Mouse (Mus musculus) heart, postnatal 0 days (tissue): ENCODE results near the gene Tbata. TPM values are rescaled to one million over a fixed set of nuclear protein-coding genes. Genes with fewer than 3 reads are reported as not detected.

ENCODE experiments used
- ATAC-seq: fragments of 200-750 bp; cut with Nextera tagmentation; 2 replicates; pipeline ENCODE4 v1.8.0; 2017; ENCODE audit warnings: low read depth, moderate number of reproducible peaks, moderate library complexity; ENCODE audit not compliant: insufficient read depth
- DNase-seq: peaks from one replicate; pipeline ENCODE4 v3.0.0-alpha.2; 2016; ENCODE audit warnings: low spot score
- H3K27ac ChIP-seq: fragments of 300-500 bp; sonication (generic); 2 replicates; pipeline ENCODE4 v1.5.1; 2014; ENCODE audit warnings: low read depth, mild to moderate bottlenecking
- H3K27me3 ChIP-seq: fragments of 300-500 bp; sonication (generic); 2 replicates; pipeline ENCODE4 v1.6.1; 2014; ENCODE audit warnings: low read length, mixed read lengths; ENCODE audit not compliant: control insufficient read depth, insufficient read depth
- H3K36me3 ChIP-seq: fragments of 300-500 bp; sonication (generic); replicated peaks from 2 replicates; pipeline ENCODE4 v1.6.1; 2014; ENCODE audit warnings: low read length, mixed read lengths; ENCODE audit not compliant: control insufficient read depth, insufficient read depth
- H3K4me1 ChIP-seq: fragments of 300-500 bp; sonication (generic); 2 replicates; pipeline ENCODE4 v1.6.1; 2014; ENCODE audit warnings: antibody characterized with exemption; ENCODE audit not compliant: control insufficient read depth, insufficient read depth
- H3K4me2 ChIP-seq: fragments of 300-500 bp; sonication (generic); 2 replicates; pipeline ENCODE4 v1.6.1; 2014; ENCODE audit warnings: low read depth, mild to moderate bottlenecking, low read length, moderate library complexity
- H3K4me3 ChIP-seq: fragments of 300-500 bp; sonication (generic); 2 replicates; pipeline ENCODE4 v1.5.1; 2014; ENCODE audit warnings: low read depth, low read length
- H3K9ac ChIP-seq: fragments of 300-500 bp; sonication (generic); replicated peaks from 2 replicates; pipeline ENCODE4 v1.6.1; 2014; ENCODE audit warnings: low read depth, low read length, mixed read lengths
- H3K9me3 ChIP-seq: fragments of 300-500 bp; sonication (generic); replicated peaks from 2 replicates; pipeline ENCODE4 v1.6.1; 2016; ENCODE audit warnings: low read length; ENCODE audit not compliant: control insufficient read depth
- CTCF ChIP-seq: IDR thresholded peaks from 2 replicates; pipeline ENCODE4 v1.5.1; 2016; ENCODE audit warnings: antibody characterized with exemption, control low read depth, low read depth
- EP300 ChIP-seq: IDR thresholded peaks from 2 replicates; pipeline ENCODE4 v1.6.1; 2016; ENCODE audit warnings: antibody characterized with exemption, low read depth
- WGBS: fragments of 180-500 bp; shearing (Covaris S2); extraction: QIAGEN DNeasy Blood & Tissue Kit; methylation state at CpG from one replicate; pipeline ENCODE4 v1.1.7; 2014; 5-methylcytosine and 5-hydroxymethylcytosine counted together
- polyA plus RNA-seq: library from polyadenylated mRNA; unstranded; fragments of >200 nt; fragmentation: Nextera tagmentation; extraction: Ambion mirVana; gene quantifications from 2 replicates; pipeline ENCODE4 v1.2.1, GENCODE M21; 2015
- total RNA-seq: library from RNA; depleted of rRNA; stranded (reverse); fragments of >200 nt; gene quantifications from 2 replicates; pipeline ENCODE4 v1.2.3, GENCODE M21; 2014; ENCODE audit warnings: low replicate concordance

Tbata gene
- total and polyA plus RNA-seq, 2 experiments from 2014 or later: 0.36 TPM; not detected in 1

DNA sequence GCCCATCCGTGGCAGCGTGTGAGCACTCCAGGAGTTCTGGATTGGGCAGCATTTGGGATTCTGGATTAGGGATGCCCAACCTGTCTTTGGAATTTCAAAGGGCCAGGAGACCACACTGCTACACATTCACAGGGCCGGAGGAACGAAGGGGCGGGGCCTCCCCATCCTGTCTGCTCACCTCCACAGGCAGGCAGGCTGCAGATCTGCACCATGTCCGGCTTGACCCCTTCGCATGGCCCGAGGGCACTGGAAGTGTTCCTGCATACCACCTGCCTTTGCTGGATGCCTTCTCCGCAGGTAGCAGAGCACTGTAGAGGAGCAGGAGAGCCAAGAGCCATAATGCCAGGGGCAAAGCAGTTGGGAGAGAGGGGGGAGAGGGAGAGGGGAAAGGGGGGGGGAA lies 29.2 kb downstream of the Tbata start:
- no peak for ATAC-seq
- H3K4me3 ChIP-seq: no peak overlapping the region
- 63% methylated on average over 9 of the region's 9 CpGs for WGBS

GRCm38 (mm10) chr10:61201596-61202318 lies 30.0 kb downstream of the Tbata start:
- Histone ChIP-seq H3K27ac (no peak overlapping the region), H3K9ac (no peak overlapping the region), H3K4me3 (no peak overlapping the region), H3K27me3 (no peaks in the 10 kb centered on the region), H3K4me2 (no peak overlapping the region), H3K9me3 (no peaks in the 10 kb centered on the region), H3K4me1 (no peaks in the 10 kb centered on the region), H3K36me3 (no peaks in the 10 kb centered on the region)
- ATAC-seq (no peak), DNase-seq (no peak)
- WGBS: 59% methylated on average over 12 of the region's 12 CpGs
- no peak for TF ChIP-seq EP300
- TF ChIP-seq CTCF: no peak

More for the DNA sequence above, 29.2 kb downstream of the Tbata start:
- Histone ChIP-seq H3K27me3 (no peaks in the 10 kb centered on the region), H3K9ac (no peak overlapping the region), H3K36me3 (no peaks in the 10 kb centered on the region), H3K4me1 (no peaks in the 10 kb centered on the region), H3K9me3 (no peaks in the 10 kb centered on the region), H3K4me2 (no peak overlapping the region), H3K27ac (no peak overlapping the region)
- no peak for DNase-seq
- TF ChIP-seq CTCF: no peak
- TF ChIP-seq EP300: no peak

- Histone ChIP-seq H3K9ac (no peak overlapping the region), H3K4me1 (no peaks in the 10 kb centered on the region), H3K4me3 (no peak overlapping the region), H3K27ac (no peak overlapping the region), H3K36me3 (no peaks in the 10 kb centered on the region), H3K9me3 (no peaks in the 10 kb centered on the region), H3K27me3 (no peaks in the 10 kb centered on the region), H3K4me2 (no peak overlapping the region)
- TF ChIP-seq EP300 (no peak), CTCF (no peak)
- ATAC-seq (no peak), DNase-seq (no peak)
- 54% methylated on average over 3 of the region's 3 CpGs for WGBS
Measured at GRCm38 (mm10) chr10:61203930-61204329, 32.2 kb downstream of the Tbata start.

DNA sequence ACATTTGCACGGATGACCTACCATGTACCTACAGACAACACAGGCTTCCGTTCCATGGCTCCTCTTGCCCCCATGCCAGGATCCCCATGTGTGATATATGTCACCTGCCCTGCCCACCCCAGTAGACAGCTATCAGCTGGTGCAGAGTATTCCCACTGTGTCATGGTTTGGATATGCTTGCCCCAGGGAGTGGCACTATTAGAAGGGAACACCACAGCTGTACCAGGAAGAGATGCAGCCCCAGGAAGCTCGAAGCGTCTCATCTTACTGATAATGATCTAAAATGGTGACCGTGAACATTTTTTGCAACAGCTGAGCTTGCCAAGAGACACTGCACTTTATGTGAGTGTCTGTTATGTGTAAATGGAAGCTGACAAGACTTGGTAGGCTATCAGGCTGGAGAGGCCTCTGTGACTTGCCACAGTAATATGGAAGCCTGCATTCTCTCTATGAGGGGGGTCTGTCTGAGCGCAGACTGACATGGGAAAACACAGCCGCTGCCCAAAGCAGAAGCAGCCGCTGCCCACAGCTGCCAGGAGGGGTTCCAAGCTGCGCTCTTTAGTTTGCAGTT lies 36.4 kb downstream of the Tbata start:
- Histone ChIP-seq H3K4me3 (no peak overlapping the region), H3K27ac (no peak overlapping the region), H3K9ac (no peak overlapping the region), H3K4me2 (no peak overlapping the region), H3K27me3 (0 out of 2 replicates have a peak, but pooled peaks cover 4% of the 10 kb centered on the region), H3K4me1 (no peaks in the 10 kb centered on the region), H3K36me3 (no peaks in the 10 kb centered on the region), H3K9me3 (no peaks in the 10 kb centered on the region)
- 73% methylated on average over 9 of the region's 9 CpGs for WGBS
- no peak for ATAC-seq
- no peak for TF ChIP-seq EP300
- no peak for TF ChIP-seq CTCF
- no peak for DNase-seq

- H3K27me3 ChIP-seq: 0 out of 2 replicates have a peak, but pooled peaks cover 4% of the 10 kb centered on the region
- no peaks in the 10 kb centered on the region; the same call in 1 of the 2 replicates for H3K9me3 ChIP-seq
- WGBS: 72% methylated on average over 4 of the region's 4 CpGs
- no peak overlapping the region for H3K27ac ChIP-seq
- no peak overlapping the region for H3K4me3 ChIP-seq
- no peaks in the 10 kb centered on the region for H3K4me1 ChIP-seq
- ATAC-seq (no peak), DNase-seq (no peak)
- TF ChIP-seq CTCF (no peak), EP300 (no peak)
- no peak overlapping the region for H3K4me2 ChIP-seq
- no peak overlapping the region for H3K9ac ChIP-seq
- H3K36me3 ChIP-seq: no peaks in the 10 kb centered on the region
Measured at GRCm38 (mm10) chr10:61211105-61211504, 39.4 kb downstream of the Tbata start.
